Mouse (Mus musculus) liver, adult 2 months (tissue): ENCODE data around the gene Rundc3a. TPM values are rescaled to one million over a fixed set of nuclear protein-coding genes. Genes with fewer than 3 reads are reported as not detected.

Experiments
- DNase-seq: peaks from one replicate; pipeline ENCODE4 v3.0.0-alpha.2; 2011; ENCODE audit warnings: low read depth, low spot score; ENCODE audit errors: extremely low read depth
- H3K27ac ChIP-seq: fragments of 200-500 bp; replicated peaks from 2 replicates; pipeline ENCODE4 v1.5.1; 2012; ENCODE audit warnings: low read depth, mild to moderate bottlenecking, control low read depth, inconsistent platforms, low read length; ENCODE audit not compliant: insufficient read depth
- H3K27me3 ChIP-seq: fragments of 200-500 bp; 2 replicates; pipeline ENCODE4 v1.6.1; 2012; ENCODE audit warnings: mild to moderate bottlenecking, moderate library complexity, low read length, inconsistent platforms; ENCODE audit not compliant: control insufficient read depth, insufficient read depth
- H3K36me3 ChIP-seq: fragments of 200-500 bp; 2 replicates; pipeline ENCODE4 v1.6.1; 2012; ENCODE audit warnings: low read length, inconsistent platforms; ENCODE audit not compliant: control insufficient read depth, insufficient read depth
- H3K4me1 ChIP-seq: fragments of 200-500 bp; 2 replicates; pipeline ENCODE4 v1.6.1; 2011; ENCODE audit warnings: low read length; ENCODE audit not compliant: control insufficient read depth, insufficient read depth
- H3K4me3 ChIP-seq: fragments of 200-500 bp; 2 replicates; pipeline ENCODE4 v1.5.1; 2011; ENCODE audit warnings: low read depth, mild to moderate bottlenecking, control low read depth, low read length, moderate library complexity; ENCODE audit not compliant: insufficient read depth
- H3K79me2 ChIP-seq: fragments of 200-500 bp; 2 replicates; pipeline ENCODE4 v1.6.1; 2012; ENCODE audit warnings: inconsistent platforms, mild to moderate bottlenecking, low read length, moderate library complexity; ENCODE audit not compliant: control insufficient read depth, insufficient read depth
- H3K9ac ChIP-seq: fragments of 200-500 bp; 2 replicates; pipeline ENCODE4 v1.6.1; 2012; ENCODE audit warnings: low read depth, mild to moderate bottlenecking, control low read depth, inconsistent platforms, low read length
- CTCF ChIP-seq: fragments of 200-500 bp; IDR thresholded peaks from 2 replicates; pipeline ENCODE4 v1.5.1; 2011; ENCODE audit warnings: low read depth, low read length, control low read depth
- POLR2A ChIP-seq: fragments of 200-500 bp; IDR thresholded peaks from 2 replicates; pipeline ENCODE4 v1.6.1; 2011; ENCODE audit warnings: low read length, control low read depth; ENCODE audit not compliant: insufficient read depth; ENCODE audit errors: extremely low read depth
- WGBS: fragments of 180-500 bp; shearing (Covaris S2); methylation state at CpG from one replicate; pipeline ENCODE4 v1.1.7; 2018; 5-methylcytosine and 5-hydroxymethylcytosine counted together
- polyA plus RNA-seq: library from polyadenylated mRNA; depleted of rRNA; stranded (reverse); fragments of >200 nt; gene quantifications from 2 replicates; pipeline ENCODE4 v1.2.3, GENCODE M21; 2012
- total RNA-seq: library from RNA; depleted of rRNA; stranded (reverse); fragments of >200 nt; gene quantifications from 2 replicates; pipeline ENCODE4 v1.2.3, GENCODE M21; 2014

Rundc3a gene
- total and polyA plus RNA-seq, 2 experiments, result 1.0 to 2.1 TPM

DNA sequence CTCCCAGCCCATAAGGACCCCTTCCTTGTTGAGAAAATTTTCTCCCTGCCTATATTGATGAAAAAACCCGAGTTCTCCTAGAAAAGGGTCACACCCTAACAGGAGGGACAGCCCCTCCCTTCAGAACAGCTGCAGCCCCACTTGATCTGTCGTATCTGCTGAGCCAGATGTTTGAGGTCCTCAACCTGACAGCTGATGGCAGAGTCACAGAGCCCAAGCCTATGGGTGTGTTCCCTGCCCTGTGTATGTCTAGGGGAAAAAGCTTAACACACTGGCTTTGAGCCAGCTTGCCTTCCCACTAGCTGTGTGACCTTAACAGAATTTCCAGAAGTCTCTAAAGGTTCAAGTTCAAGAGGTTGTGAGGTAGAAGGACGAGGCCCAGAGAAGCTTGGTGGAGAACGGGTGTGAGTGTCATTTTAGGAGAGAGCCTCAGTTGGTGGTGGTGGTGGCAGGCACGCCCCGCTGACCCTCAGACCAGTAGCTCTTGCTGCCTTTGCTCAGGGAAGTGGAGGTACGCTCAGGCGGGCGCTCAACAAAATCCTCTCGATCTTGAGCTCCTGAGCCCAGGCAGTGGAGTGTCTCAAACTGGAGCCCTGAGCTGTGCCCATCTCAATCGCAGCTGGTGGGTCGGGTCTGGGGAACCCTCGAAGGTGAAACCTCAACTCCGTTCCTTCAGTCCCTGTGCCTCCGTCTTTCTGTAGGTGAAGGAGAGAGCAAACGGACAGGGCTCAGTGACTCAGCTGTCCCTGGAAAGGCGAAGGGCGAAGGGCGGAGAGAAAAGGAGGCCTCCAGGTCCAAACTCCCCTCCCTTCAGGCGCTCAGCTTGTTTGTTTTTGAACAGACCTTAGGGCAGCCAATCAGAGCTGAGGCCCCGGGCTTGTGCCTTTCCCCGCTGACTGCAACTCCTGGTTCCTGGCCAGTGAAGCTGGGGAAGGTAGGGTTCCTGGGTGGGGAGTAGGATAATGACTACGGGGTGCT is 17.7 kb upstream of the Rundc3a start:
- peak overlapping the region; percentile 81 for H3K27ac ChIP-seq
- no peaks in the 10 kb centered on the region for H3K36me3 ChIP-seq
- H3K79me2 ChIP-seq, result no peaks in the 10 kb centered on the region
- peak overlapping the region; percentile 62 for H3K9ac ChIP-seq
- TF ChIP-seq POLR2A (peak; percentile 48; the same call in 1 of the 2 replicates), CTCF (no peak)
- H3K4me1 ChIP-seq, result peaks cover 10% of the 10 kb centered on the region
- H3K4me3 ChIP-seq, result peak overlapping the region; percentile 39; the same call in 1 of the 2 replicates
- no peaks in the 10 kb centered on the region for H3K27me3 ChIP-seq
- 3% methylated on average over 23 of the region's 23 CpGs for WGBS
- DNase-seq, result peak; percentile 90

GRCm38 (mm10) chr11:102376196-102376835 is 16.9 kb upstream of the Rundc3a start:
- Histone ChIP-seq H3K27me3 (no peaks in the 10 kb centered on the region), H3K27ac (peak overlapping the region; percentile 47), H3K4me1 (peaks cover 13% of the 10 kb centered on the region), H3K4me3 (no peak overlapping the region), H3K79me2 (no peaks in the 10 kb centered on the region), H3K9ac (peak overlapping the region; percentile 43), H3K36me3 (no peaks in the 10 kb centered on the region)
- no peak for TF ChIP-seq POLR2A
- TF ChIP-seq CTCF, result no peak
- DNase-seq, result no peak
- 21% methylated on average over 8 of the region's 8 CpGs for WGBS

DNA sequence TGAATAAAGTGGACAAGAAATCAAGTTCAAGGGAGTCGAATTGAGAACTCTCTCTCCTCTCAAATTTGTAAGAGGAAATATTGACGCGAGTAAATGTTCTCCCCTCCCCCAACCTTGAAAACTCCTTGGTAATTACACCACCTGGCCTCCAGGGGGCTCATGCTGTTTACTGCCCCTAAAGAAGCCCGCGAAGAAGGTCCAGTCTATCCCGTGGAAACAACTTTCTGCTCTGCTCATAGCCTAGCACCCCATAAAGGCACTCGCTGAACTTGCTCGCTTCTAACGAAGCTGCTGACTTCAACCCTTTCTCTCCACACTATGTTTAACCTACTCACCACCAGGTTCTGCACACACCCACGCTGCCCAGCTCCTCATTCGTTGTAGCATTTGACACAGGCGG is 16.0 kb upstream of the Rundc3a start:
- no peak for DNase-seq
- WGBS, result 67% methylated on average over 12 of the region's 12 CpGs
- TF ChIP-seq CTCF (0 out of 2 replicates have a peak, but pooled peaks have one; percentile 2), POLR2A (no peak)
- H3K4me3 ChIP-seq, result no peak overlapping the region
- H3K4me1 ChIP-seq, result peaks cover 15% of the 10 kb centered on the region
- no peaks in the 10 kb centered on the region for H3K27me3 ChIP-seq
- no peak overlapping the region for H3K27ac ChIP-seq
- no peak overlapping the region for H3K9ac ChIP-seq
- no peaks in the 10 kb centered on the region for H3K36me3 ChIP-seq
- no peaks in the 10 kb centered on the region for H3K79me2 ChIP-seq

- Histone ChIP-seq H3K9ac (no peak overlapping the region), H3K79me2 (no peaks in the 10 kb centered on the region), H3K4me3 (no peak overlapping the region), H3K4me1 (peaks cover 15% of the 10 kb centered on the region), H3K27ac (no peak overlapping the region), H3K27me3 (no peaks in the 10 kb centered on the region), H3K36me3 (no peaks in the 10 kb centered on the region)
- WGBS, result 49% methylated on average over 5 of the region's 5 CpGs
- no peak for TF ChIP-seq POLR2A
- no peak for TF ChIP-seq CTCF
- no peak for DNase-seq
These were observed 13.1 kb upstream of the Rundc3a start for GRCm38 (mm10) chr11:102380091-102380490.

DNA sequence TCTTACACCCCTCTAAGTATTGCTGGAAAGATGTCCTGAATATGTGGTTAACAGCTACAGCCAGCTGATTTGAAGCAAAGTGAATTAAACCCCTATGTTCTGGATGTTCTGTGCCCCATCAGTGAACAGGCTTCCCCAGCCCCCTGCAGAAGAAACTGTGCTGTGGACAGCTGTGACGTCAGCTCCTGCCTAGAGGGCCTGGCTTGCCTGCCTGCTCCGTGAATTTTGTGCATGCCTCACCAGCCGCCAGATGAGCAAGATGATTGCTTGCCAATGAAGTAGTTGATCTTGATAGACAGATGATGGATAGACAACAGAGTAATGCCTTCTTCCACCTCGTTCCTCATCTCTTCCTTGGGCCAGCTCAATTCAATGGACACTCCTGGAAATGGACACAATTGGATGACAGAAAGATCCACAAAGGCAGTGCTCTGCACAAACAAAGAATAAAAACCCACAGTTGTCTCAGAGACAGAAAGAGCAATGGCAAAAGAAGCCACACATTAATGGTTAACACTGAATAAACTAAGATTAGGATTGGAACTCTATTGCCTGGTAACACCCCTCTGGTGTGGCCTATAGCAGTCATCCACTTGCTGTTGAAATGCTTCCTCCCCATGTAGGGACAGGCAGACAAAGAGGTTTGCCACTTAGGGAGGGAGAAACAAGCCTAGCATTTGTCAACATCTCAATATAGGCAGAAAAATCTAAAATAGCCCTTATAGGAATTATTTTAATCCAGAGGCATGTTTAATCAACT is 11.7 kb upstream of the Rundc3a start:
- DNase-seq, result peak; percentile 88
- 20% methylated on average over 4 of the region's 4 CpGs for WGBS
- Histone ChIP-seq H3K4me1 (peaks cover 8% of the 10 kb centered on the region), H3K4me3 (peak overlapping the region; percentile 29; the same call in 1 of the 2 replicates), H3K9ac (peak overlapping the region; percentile 1; the same call in 1 of the 2 replicates), H3K36me3 (no peaks in the 10 kb centered on the region), H3K27me3 (no peaks in the 10 kb centered on the region), H3K27ac (peak overlapping the region; percentile 46), H3K79me2 (no peaks in the 10 kb centered on the region)
- TF ChIP-seq POLR2A, result no peak
